Mouse (Mus musculus): ENCODE measurements around the gene Ldlrap1. TPM values are rescaled to one million over a fixed set of nuclear protein-coding genes. Genes with fewer than 3 reads are reported as not detected.

Gene Ldlrap1
- polyA plus RNA-seq, 1 experiment from 2014 or later = 19.6 TPM

- H3K4me1 ChIP-seq (ENCODE audit: control insufficient read depth, insufficient read depth, low read length) = peaks cover 42% of the 10 kb centered on the region
- no peak overlapping the region for H3K4me2 ChIP-seq (ENCODE audit: low read depth, low read length)
- 79% methylated on average over 7 of the region's 7 CpGs for WGBS
These were observed 10.9 kb downstream of the Ldlrap1 start for GRCm38 (mm10) chr4:134756953-134757352.

DNA sequence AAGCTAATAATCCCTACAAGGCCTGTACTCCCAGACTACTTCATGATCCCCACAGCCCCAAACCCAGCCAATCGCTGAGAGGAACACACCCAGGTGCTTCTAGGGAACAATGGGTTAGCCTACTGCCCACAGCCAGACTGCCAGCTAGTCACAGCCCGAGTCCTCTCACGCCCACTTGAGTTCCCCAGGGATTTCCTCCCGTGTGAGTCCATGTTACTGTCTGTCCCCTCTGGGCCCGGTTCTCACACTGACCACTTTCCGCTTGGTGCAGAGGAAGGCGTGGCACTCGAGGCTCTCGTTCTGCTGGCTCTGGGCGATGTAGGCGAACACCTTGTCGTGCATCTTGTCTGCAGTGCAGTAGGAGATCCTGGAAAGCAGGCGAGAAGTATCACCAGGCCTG lies 12.9 kb downstream of the Ldlrap1 start:
- WGBS = 84% methylated on average over 13 of the region's 13 CpGs
- H3K27ac ChIP-seq (ENCODE audit: low read length) = no peak overlapping the region

More at GRCm38 (mm10) chr4:134756953-134757352, 10.9 kb downstream of the Ldlrap1 start:
- H3K9ac ChIP-seq (ENCODE audit: low read depth, low read length) = no peak overlapping the region
- H3K27ac ChIP-seq (ENCODE audit: low read length) = no peak overlapping the region
- H3K4me3 ChIP-seq (ENCODE audit: low read length) = no peak overlapping the region
- no peaks in the 10 kb centered on the region for H3K9me3 ChIP-seq (ENCODE audit: control insufficient read depth, low read length)
- ATAC-seq = no peak
- H3K27me3 ChIP-seq (replicated peaks; ENCODE audit: control insufficient read depth, insufficient read depth, low read length) = no peaks in the 10 kb centered on the region
- no peaks in the 10 kb centered on the region for H3K36me3 ChIP-seq (ENCODE audit: control insufficient read depth, insufficient read depth, low read length)

DNA sequence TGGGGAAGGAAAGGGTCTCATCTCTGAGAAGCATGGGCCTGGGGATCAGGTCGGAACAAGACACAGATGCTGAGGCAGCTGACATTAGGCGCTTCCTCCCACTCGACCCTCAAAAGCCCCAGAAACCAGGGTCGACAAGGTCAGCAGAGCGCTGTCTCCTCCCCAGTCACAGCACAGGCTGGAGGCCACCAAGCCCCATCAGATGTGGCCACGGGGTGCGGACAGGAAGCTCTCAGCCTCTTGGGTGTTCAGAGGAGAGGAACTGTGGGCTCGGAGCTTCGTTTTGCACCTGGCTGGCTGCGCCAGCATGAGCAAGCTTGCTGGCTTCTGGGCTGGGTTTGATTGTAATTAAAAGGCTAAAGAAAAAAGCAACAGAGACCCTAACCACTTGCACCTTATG lies 13.5 kb downstream of the Ldlrap1 start:
- Histone ChIP-seq H3K4me2 (ENCODE audit: low read depth, low read length) (no peak overlapping the region), H3K27me3 (replicated peaks; ENCODE audit: control insufficient read depth, insufficient read depth, low read length) (no peaks in the 10 kb centered on the region), H3K4me3 (ENCODE audit: low read length) (no peak overlapping the region), H3K9me3 (ENCODE audit: control insufficient read depth, low read length) (no peaks in the 10 kb centered on the region), H3K27ac (ENCODE audit: low read length) (peak overlapping the region; percentile 20; the same call in 1 of the 2 replicates), H3K9ac (ENCODE audit: low read depth, low read length) (no peak overlapping the region), H3K4me1 (ENCODE audit: control insufficient read depth, insufficient read depth, low read length) (peaks cover 31% of the 10 kb centered on the region), H3K36me3 (ENCODE audit: control insufficient read depth, insufficient read depth, low read length) (0 out of 2 replicates have a peak, but pooled peaks cover 2% of the 10 kb centered on the region)
- no peak for ATAC-seq
- 51% methylated on average over 10 of the region's 10 CpGs for WGBS

More for the DNA sequence above, 12.9 kb downstream of the Ldlrap1 start:
- Histone ChIP-seq H3K36me3 (ENCODE audit: control insufficient read depth, insufficient read depth, low read length) (0 out of 2 replicates have a peak, but pooled peaks cover 2% of the 10 kb centered on the region), H3K4me2 (ENCODE audit: low read depth, low read length) (no peak overlapping the region), H3K9me3 (ENCODE audit: control insufficient read depth, low read length) (no peaks in the 10 kb centered on the region), H3K9ac (ENCODE audit: low read depth, low read length) (no peak overlapping the region), H3K4me1 (ENCODE audit: control insufficient read depth, insufficient read depth, low read length) (peaks cover 31% of the 10 kb centered on the region), H3K4me3 (ENCODE audit: low read length) (no peak overlapping the region), H3K27me3 (replicated peaks; ENCODE audit: control insufficient read depth, insufficient read depth, low read length) (no peaks in the 10 kb centered on the region)
- no peak for ATAC-seq

DNA sequence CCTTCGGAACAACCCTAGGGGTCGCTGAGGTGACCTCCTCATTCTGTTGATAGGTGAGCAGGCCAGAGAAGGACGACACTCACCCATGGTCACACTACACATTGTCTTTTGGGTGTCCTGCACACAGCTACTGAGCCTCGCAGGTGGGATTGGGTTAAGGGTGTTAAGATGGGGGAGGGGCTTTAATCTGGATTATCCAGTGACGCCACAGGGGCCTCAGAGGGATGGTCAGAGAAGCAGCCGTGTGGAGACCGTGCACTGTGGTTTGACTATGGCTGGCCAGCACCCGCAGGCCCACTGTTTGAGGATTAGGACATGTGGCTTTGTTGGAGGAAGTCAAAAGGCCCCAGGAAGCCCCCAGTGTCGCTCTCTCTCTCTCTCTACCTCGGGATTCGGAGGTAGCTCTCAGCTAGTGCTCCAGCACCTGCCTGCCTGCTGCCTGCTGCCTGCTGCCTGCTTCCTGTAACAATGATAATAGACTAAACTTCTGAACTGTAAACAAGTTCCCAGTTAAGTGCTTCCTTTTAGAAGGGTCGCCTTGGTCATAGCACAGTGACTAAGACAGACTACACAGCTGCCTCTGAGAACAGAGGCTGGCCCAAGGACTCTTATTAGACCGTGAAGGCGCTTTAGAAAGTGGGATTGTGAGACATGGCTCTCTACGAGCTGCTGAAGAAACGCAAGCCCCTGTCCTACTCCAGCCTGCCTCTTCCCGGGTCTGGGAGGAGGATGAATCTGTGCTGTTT lies 14.1 kb downstream of the Ldlrap1 start:
- H3K9me3 ChIP-seq (ENCODE audit: control insufficient read depth, low read length) = no peaks in the 10 kb centered on the region
- 0 out of 2 replicates have a peak, but pooled peaks cover 2% of the 10 kb centered on the region for H3K36me3 ChIP-seq (ENCODE audit: control insufficient read depth, insufficient read depth, low read length)
- no peak overlapping the region for H3K4me2 ChIP-seq (ENCODE audit: low read depth, low read length)
- no peak overlapping the region for H3K4me3 ChIP-seq (ENCODE audit: low read length)
- H3K27ac ChIP-seq (ENCODE audit: low read length) = peak overlapping the region; percentile 26; the same call in 1 of the 2 replicates
- no peaks in the 10 kb centered on the region for H3K27me3 ChIP-seq (replicated peaks; ENCODE audit: control insufficient read depth, insufficient read depth, low read length)
- peak; percentile 29; the same call in 1 of the 2 replicates for ATAC-seq
- WGBS = 51% methylated on average over 17 of the region's 17 CpGs
- H3K4me1 ChIP-seq (ENCODE audit: control insufficient read depth, insufficient read depth, low read length) = peaks cover 29% of the 10 kb centered on the region
- no peak overlapping the region for H3K9ac ChIP-seq (ENCODE audit: low read depth, low read length)

GRCm38 (mm10) chr4:134752911-134753426 lies 14.9 kb downstream of the Ldlrap1 start:
- Histone ChIP-seq H3K9ac (ENCODE audit: low read depth, low read length) (no peak overlapping the region), H3K4me2 (ENCODE audit: low read depth, low read length) (no peak overlapping the region), H3K27ac (ENCODE audit: low read length) (no peak overlapping the region), H3K9me3 (ENCODE audit: control insufficient read depth, low read length) (no peaks in the 10 kb centered on the region), H3K36me3 (ENCODE audit: control insufficient read depth, insufficient read depth, low read length) (0 out of 2 replicates have a peak, but pooled peaks cover 2% of the 10 kb centered on the region), H3K27me3 (replicated peaks; ENCODE audit: control insufficient read depth, insufficient read depth, low read length) (no peaks in the 10 kb centered on the region), H3K4me1 (ENCODE audit: control insufficient read depth, insufficient read depth, low read length) (peaks cover 26% of the 10 kb centered on the region), H3K4me3 (ENCODE audit: low read length) (no peak overlapping the region)
- WGBS = 66% methylated on average over 11 of the region's 11 CpGs
- ATAC-seq = no peak

DNA sequence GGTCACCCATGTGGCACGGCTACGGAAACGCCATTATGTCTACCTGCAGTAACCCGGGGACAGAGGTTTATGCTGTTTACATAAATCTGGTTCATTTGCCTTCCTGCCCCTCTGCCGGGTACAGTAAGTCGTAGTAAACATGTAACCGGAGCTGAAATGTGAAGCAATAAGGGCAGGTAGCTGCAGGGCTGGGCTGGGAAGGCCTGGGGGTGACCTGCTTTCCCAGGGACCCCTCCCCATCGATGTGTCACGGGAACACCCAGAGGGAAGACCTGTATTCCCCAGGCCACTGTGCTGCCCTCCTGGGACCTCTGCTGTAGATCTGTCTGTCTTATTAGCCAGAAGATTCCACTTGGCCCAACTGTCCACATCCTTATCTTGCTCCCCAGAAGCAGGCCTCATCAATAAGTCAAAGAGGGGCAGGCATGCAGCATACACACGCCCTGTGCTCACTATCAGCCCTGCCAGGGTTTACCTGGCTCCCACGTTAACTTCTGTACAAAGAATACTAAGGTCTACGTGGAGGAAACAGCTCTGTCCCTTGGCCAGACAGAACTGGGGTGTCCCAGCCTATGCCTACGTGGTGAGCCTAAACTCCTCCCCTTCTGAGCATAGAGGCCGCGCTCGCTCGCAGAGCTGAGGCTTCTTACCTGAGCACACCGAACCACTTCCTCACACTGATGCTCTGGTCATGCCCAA lies 16.0 kb downstream of the Ldlrap1 start:
- WGBS = 74% methylated on average over 18 of the region's 18 CpGs
- peak; percentile 34 for ATAC-seq

GRCm38 (mm10) chr4:134750825-134751224 lies 17.0 kb downstream of the Ldlrap1 start:
- WGBS = 84% methylated on average over 6 of the region's 6 CpGs
- peaks cover 26% of the 10 kb centered on the region for H3K4me1 ChIP-seq (ENCODE audit: control insufficient read depth, insufficient read depth, low read length)
- H3K9ac ChIP-seq (ENCODE audit: low read depth, low read length) = no peak overlapping the region
- no peak overlapping the region for H3K27ac ChIP-seq (ENCODE audit: low read length)
- H3K4me3 ChIP-seq (ENCODE audit: low read length) = no peak overlapping the region
- H3K4me2 ChIP-seq (ENCODE audit: low read depth, low read length) = no peak overlapping the region
- no peak for ATAC-seq
- 0 out of 2 replicates have a peak, but pooled peaks cover 2% of the 10 kb centered on the region for H3K36me3 ChIP-seq (ENCODE audit: control insufficient read depth, insufficient read depth, low read length)
- H3K9me3 ChIP-seq (ENCODE audit: control insufficient read depth, low read length) = no peaks in the 10 kb centered on the region
- no peaks in the 10 kb centered on the region for H3K27me3 ChIP-seq (replicated peaks; ENCODE audit: control insufficient read depth, insufficient read depth, low read length)

More for the DNA sequence above, 16.0 kb downstream of the Ldlrap1 start:
- Histone ChIP-seq H3K27me3 (replicated peaks; ENCODE audit: control insufficient read depth, insufficient read depth, low read length) (no peaks in the 10 kb centered on the region), H3K4me1 (ENCODE audit: control insufficient read depth, insufficient read depth, low read length) (peaks cover 26% of the 10 kb centered on the region), H3K27ac (ENCODE audit: low read length) (no peak overlapping the region), H3K4me3 (ENCODE audit: low read length) (no peak overlapping the region), H3K9ac (ENCODE audit: low read depth, low read length) (no peak overlapping the region), H3K36me3 (ENCODE audit: control insufficient read depth, insufficient read depth, low read length) (0 out of 2 replicates have a peak, but pooled peaks cover 2% of the 10 kb centered on the region), H3K9me3 (ENCODE audit: control insufficient read depth, low read length) (no peaks in the 10 kb centered on the region), H3K4me2 (ENCODE audit: low read depth, low read length) (no peak overlapping the region)

GRCm38 (mm10) chr4:134750263-134750662 lies 17.6 kb downstream of the Ldlrap1 start:
- ATAC-seq = no peak
- 0 out of 2 replicates have a peak, but pooled peaks cover 2% of the 10 kb centered on the region for H3K36me3 ChIP-seq (ENCODE audit: control insufficient read depth, insufficient read depth, low read length)
- no peak overlapping the region for H3K4me2 ChIP-seq (ENCODE audit: low read depth, low read length)
- WGBS = 61% methylated on average over 5 of the region's 5 CpGs
- no peaks in the 10 kb centered on the region for H3K27me3 ChIP-seq (replicated peaks; ENCODE audit: control insufficient read depth, insufficient read depth, low read length)
- H3K9me3 ChIP-seq (ENCODE audit: control insufficient read depth, low read length) = no peaks in the 10 kb centered on the region
- H3K9ac ChIP-seq (ENCODE audit: low read depth, low read length) = no peak overlapping the region
- H3K4me3 ChIP-seq (ENCODE audit: low read length) = no peak overlapping the region
- H3K4me1 ChIP-seq (ENCODE audit: control insufficient read depth, insufficient read depth, low read length) = peaks cover 26% of the 10 kb centered on the region
- no peak overlapping the region for H3K27ac ChIP-seq (ENCODE audit: low read length)
